Mouse (Mus musculus): ENCODE measurements around the gene Ddah2.
"Not testable (repeated sequence)": the region's sequence is repeated elsewhere in the genome, so short reads cannot be mapped to it uniquely, and the experiment has no call there.

Ddah2 gene

DNA sequence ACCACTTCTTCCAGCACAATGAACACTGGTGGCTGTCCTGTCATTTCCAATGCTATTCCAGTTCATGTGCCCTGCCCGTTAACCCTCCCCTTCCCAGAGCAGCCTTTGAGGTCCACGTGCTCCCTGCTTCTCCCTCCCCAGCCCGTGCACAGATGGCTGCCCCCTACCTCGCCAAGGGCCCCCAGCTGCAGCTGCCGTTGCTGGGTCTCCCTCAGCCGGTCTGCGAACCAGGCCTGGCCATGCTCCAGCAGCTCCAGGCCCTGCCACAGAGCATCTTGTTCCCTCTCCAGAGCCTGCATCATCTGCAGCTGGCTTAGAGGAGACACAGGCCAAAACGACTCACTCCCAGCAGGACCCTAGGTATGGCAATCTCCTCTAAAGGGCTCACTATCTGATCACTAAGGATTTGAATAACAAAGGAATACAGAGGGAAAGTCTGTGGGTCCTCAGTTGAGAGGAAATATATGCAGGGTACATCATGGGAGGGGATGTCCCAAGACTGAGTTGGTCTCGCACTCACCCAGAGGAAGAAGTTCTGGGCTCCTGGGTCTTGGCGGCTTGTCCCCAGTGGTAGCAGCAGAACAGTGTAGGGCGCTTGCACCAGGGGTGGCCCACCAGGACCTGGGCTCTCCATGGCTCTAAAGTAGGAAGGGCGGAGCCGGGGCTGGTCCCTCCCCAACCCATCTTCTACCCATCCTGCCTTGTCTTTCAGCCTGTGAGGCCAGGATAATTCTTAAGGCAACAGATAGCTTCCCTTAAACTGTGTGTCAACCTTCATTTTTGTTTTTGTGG is 31.4 kb upstream of the Ddah2 start, which contains the start of gene Sapcd1:
Gene Sapcd1, minus strand, starts transcription at position 740 of the 792 bp plus-strand sequence.
- no peak for DNase-seq (ENCODE audit: low spot score in 2 of 2)

DNA sequence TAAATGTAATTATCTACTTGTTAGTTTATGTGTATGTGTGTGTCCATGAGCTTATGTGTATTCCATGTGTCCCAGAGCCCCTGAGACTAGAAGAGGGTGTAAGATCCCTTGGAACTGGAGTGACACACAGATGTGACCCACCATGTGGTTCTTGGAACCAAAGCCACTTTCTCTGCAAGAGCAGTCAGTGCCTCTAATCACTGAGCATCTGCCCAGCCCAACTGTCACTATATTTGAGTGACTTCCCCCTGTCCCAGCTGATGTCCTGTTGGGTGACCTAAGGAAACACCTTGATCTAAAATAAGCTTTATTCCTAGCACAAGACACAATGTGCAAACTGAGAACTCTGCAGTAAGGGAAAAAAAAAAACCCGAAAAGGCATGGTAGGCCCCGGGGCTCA is 30.5 kb upstream of the Ddah2 start:
- DNase-seq (ENCODE audit: low spot score in 2 of 2): no peak

GRCm38 (mm10) chr17:35029691-35030532 is 28.9 kb upstream of the Ddah2 start:
- no peak for DNase-seq (ENCODE audit: low spot score in 2 of 2)

- no peak for DNase-seq (ENCODE audit: low spot score in 2 of 2)
Observed at GRCm38 (mm10) chr17:35031272-35031671, 27.6 kb upstream of the Ddah2 start.

GRCm38 (mm10) chr17:35031880-35032279 is 27.0 kb upstream of the Ddah2 start:
- no peak for DNase-seq (ENCODE audit: low spot score in 2 of 2)

DNA sequence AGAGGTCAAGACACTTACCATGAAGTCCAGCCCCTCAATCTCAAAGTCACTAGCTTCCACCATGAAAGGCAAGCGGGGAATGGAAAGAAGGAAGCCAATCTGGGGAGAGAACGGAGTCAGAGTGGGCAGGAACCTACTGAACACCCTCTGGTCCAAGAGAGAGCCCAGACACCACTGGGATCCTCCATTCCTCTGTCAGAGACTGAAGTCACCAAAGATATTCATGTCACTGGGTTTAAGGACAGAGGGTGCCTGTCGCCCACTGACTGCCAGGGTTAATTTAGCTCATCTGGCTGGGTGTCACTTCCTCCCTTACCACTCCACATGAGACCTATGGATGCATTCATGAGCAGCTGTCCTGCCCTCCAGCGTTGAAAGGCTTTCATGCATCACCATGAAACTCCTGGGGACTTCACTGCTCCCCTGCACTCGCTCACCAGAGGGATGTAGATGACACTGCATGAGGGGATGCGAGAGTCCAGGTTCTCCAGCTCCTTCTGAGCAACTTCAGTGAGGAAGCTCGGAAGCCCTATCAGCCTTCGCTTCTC is 26.4 kb upstream of the Ddah2 start:
- no peak for DNase-seq (ENCODE audit: low spot score in 2 of 2)

DNA sequence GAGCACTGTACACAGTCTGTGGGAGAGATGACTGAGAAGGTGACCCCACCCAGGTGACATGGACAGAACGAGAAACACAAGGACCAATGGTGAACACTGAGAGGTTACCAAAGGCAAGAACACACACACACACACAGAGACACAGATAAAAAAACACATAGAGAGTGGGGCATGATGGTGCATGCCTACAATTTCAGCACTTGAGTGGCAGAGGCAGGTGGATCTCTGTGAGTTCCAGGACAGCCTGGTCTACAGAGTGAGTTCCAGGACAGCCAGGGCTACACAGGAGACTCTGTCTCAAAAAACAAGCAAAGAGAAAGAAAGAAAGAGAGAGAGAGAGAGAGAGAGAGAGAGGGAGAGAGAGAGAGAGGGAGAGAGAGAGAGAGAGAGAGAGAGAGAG is 25.1 kb upstream of the Ddah2 start:
- not testable (repeated sequence) for DNase-seq (ENCODE audit: low spot score in 2 of 2)

- no peak for DNase-seq (ENCODE audit: low spot score in 2 of 2)
Observed at GRCm38 (mm10) chr17:35034896-35035295, 23.9 kb upstream of the Ddah2 start.

- DNase-seq (ENCODE audit: low spot score in 2 of 2): no peak
Observed at GRCm38 (mm10) chr17:35039121-35039873, 19.5 kb upstream of the Ddah2 start.

GRCm38 (mm10) chr17:35043794-35044193 is 15.0 kb upstream of the Ddah2 start:
- DNase-seq (ENCODE audit: low spot score in 2 of 2): no peak

- DNase-seq (ENCODE audit: low spot score in 2 of 2): no peak
Observed at GRCm38 (mm10) chr17:35044904-35045806, 13.7 kb upstream of the Ddah2 start.

- no peak for DNase-seq (ENCODE audit: low spot score in 2 of 2)
Observed at GRCm38 (mm10) chr17:35045807-35046680, 12.8 kb upstream of the Ddah2 start.

DNA sequence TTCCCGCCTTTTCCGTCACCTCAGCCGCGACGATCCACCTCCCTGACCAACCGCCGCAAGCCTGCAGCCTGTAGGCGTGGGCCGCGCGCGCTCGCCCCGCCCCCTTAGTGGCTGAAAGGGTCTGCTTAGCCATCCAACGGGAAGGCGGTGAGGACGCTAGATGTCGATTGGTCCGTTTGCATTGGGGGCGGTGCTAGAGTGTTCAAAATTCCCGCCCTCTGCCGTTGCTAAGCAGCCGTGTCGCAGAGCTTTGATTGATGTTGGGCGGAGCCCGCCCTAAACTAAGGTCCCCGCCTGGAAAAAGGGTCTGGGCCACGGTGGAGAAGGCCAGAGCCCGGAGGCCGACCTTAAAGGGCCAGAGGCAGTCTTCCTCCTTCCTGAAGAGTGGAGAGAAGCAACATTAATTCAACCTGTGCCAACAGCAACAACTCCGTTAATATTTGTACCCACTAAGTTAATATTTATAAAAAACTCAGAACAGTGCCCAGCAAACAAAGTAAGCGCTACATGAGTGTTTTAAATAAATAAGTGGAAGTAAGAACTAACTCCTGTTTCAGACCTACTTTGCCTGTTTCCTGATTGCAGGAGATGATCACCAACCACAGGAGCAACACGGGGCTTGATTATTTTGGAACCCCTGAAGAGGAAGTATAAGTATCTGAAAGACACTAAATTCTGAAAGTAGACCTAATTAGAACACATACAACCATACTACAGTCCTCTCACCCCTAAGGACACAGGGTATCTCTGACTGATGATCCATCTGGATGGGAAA is 12.0 kb upstream of the Ddah2 start, which contains the start of gene Msh5:
Gene Msh5, minus strand, starts transcription at position 65 of the 775 bp plus-strand sequence.
- DNase-seq (ENCODE audit: low spot score in 2 of 2): peak; percentile 90 to 95

GRCm38 (mm10) chr17:35047688-35048087 is 11.1 kb upstream of the Ddah2 start:
- DNase-seq (ENCODE audit: low spot score in 2 of 2): no peak

- no peak for DNase-seq (ENCODE audit: low spot score in 2 of 2)
Observed at GRCm38 (mm10) chr17:35048149-35048931, 10.5 kb upstream of the Ddah2 start.

- DNase-seq (ENCODE audit: low spot score in 2 of 2): no peak
Observed at GRCm38 (mm10) chr17:35048932-35049440, 9.8 kb upstream of the Ddah2 start.

DNA sequence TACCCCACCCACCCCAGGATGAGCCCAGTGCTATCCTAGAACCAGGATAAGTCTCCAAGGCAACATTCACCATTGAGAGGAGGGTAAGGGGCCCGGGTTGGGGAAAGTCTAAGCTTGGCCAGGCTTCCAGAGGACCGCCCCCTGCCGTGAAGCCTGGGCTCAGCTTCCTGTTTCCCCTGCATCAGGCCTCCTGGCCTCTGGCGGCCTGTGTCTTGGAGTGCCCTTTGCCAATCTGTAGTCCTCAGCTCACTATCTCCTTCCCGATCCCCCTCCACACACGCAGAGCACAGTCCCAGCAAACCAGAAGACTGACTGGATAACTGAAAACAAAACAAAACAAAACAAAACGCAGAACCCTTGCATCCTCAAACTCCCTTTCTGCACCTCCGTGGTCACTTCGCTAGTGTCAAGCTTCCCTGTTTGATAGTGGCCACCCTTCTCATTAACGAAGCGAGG is 9.2 kb upstream of the Ddah2 start, which contains the start of gene Clic1:
Gene Clic1, plus strand, starts transcription at position 406 of the 456 bp plus-strand sequence.
- no peak for DNase-seq (ENCODE audit: low spot score in 2 of 2)

All from urinary bladder, adult 18-20 months (tissue).